Mouse (Mus musculus): ENCODE measurements around the gene Kif17. TPM values are rescaled to one million over a fixed set of nuclear protein-coding genes. Genes with fewer than 3 reads are reported as not detected.

Kif17 gene
- polyA plus RNA-seq, 1 experiment, result 3.9 TPM

- TF ChIP-seq POLR2A (IDR thresholded peaks at IDR 0.05; ENCODE audit: borderline replicate concordance, extremely low read depth, insufficient read depth, insufficient read length, poor library complexity, severe bottlenecking) (no peak), CTCF (IDR thresholded peaks at IDR 0.05; ENCODE audit: borderline replicate concordance, extremely low read depth, insufficient read depth, insufficient read length) (peak; percentile 49; the same call in 1 of the 2 replicates)
- DNase-seq (ENCODE audit: low read depth), result no peak
These were observed 65.5 kb downstream of the Kif17 start for GRCm38 (mm10) chr4:138315781-138316180.

GRCm38 (mm10) chr4:138316369-138316768 is 66.1 kb downstream of the Kif17 start:
- TF ChIP-seq CTCF (IDR thresholded peaks at IDR 0.05; ENCODE audit: borderline replicate concordance, extremely low read depth, insufficient read depth, insufficient read length) (peak; percentile 39; the same call in 1 of the 2 replicates), POLR2A (IDR thresholded peaks at IDR 0.05; ENCODE audit: borderline replicate concordance, extremely low read depth, insufficient read depth, insufficient read length, poor library complexity, severe bottlenecking) (no peak)
- no peak for DNase-seq (ENCODE audit: low read depth)

- peak; percentile 93 for TF ChIP-seq CTCF (IDR thresholded peaks at IDR 0.05; ENCODE audit: borderline replicate concordance, extremely low read depth, insufficient read depth, insufficient read length)
- TF ChIP-seq POLR2A (IDR thresholded peaks at IDR 0.05; ENCODE audit: borderline replicate concordance, extremely low read depth, insufficient read depth, insufficient read length, poor library complexity, severe bottlenecking), result no peak
These were observed 68.5 kb downstream of the Kif17 start for GRCm38 (mm10) chr4:138318509-138319266.

GRCm38 (mm10) chr4:138319508-138319907 is 69.3 kb downstream of the Kif17 start:
- peak; percentile 85 for DNase-seq (ENCODE audit: low read depth)

More at GRCm38 (mm10) chr4:138318509-138319266, 68.5 kb downstream of the Kif17 start:
- peak; percentile 38 for DNase-seq (ENCODE audit: low read depth)

GRCm38 (mm10) chr4:138320711-138321110 is 70.5 kb downstream of the Kif17 start:
- no peak for TF ChIP-seq POLR2A (IDR thresholded peaks at IDR 0.05; ENCODE audit: borderline replicate concordance, extremely low read depth, insufficient read depth, insufficient read length, poor library complexity, severe bottlenecking)
- no peak for TF ChIP-seq CTCF (IDR thresholded peaks at IDR 0.05; ENCODE audit: borderline replicate concordance, extremely low read depth, insufficient read depth, insufficient read length)
- no peak for DNase-seq (ENCODE audit: low read depth)

More at GRCm38 (mm10) chr4:138319508-138319907, 69.3 kb downstream of the Kif17 start:
- TF ChIP-seq POLR2A (IDR thresholded peaks at IDR 0.05; ENCODE audit: borderline replicate concordance, extremely low read depth, insufficient read depth, insufficient read length, poor library complexity, severe bottlenecking) (no peak), CTCF (IDR thresholded peaks at IDR 0.05; ENCODE audit: borderline replicate concordance, extremely low read depth, insufficient read depth, insufficient read length) (peak; percentile 100)

- DNase-seq (ENCODE audit: low read depth), result no peak
- no peak for TF ChIP-seq CTCF (IDR thresholded peaks at IDR 0.05; ENCODE audit: borderline replicate concordance, extremely low read depth, insufficient read depth, insufficient read length)
- no peak for TF ChIP-seq POLR2A (IDR thresholded peaks at IDR 0.05; ENCODE audit: borderline replicate concordance, extremely low read depth, insufficient read depth, insufficient read length, poor library complexity, severe bottlenecking)
These were observed 71.3 kb downstream of the Kif17 start for GRCm38 (mm10) chr4:138321488-138321887.

GRCm38 (mm10) chr4:138322692-138323091 is 72.5 kb downstream of the Kif17 start:
- peak; percentile 62 for DNase-seq (ENCODE audit: low read depth)
- no peak for TF ChIP-seq CTCF (IDR thresholded peaks at IDR 0.05; ENCODE audit: borderline replicate concordance, extremely low read depth, insufficient read depth, insufficient read length)
- no peak for TF ChIP-seq POLR2A (IDR thresholded peaks at IDR 0.05; ENCODE audit: borderline replicate concordance, extremely low read depth, insufficient read depth, insufficient read length, poor library complexity, severe bottlenecking)

GRCm38 (mm10) chr4:138323753-138324152 is 73.5 kb downstream of the Kif17 start:
- no peak for DNase-seq (ENCODE audit: low read depth)

GRCm38 (mm10) chr4:138324451-138324850 is 74.2 kb downstream of the Kif17 start:
- DNase-seq (ENCODE audit: low read depth), result no peak
- TF ChIP-seq CTCF (IDR thresholded peaks at IDR 0.05; ENCODE audit: borderline replicate concordance, extremely low read depth, insufficient read depth, insufficient read length) (no peak), POLR2A (IDR thresholded peaks at IDR 0.05; ENCODE audit: borderline replicate concordance, extremely low read depth, insufficient read depth, insufficient read length, poor library complexity, severe bottlenecking) (no peak)

More at GRCm38 (mm10) chr4:138323753-138324152, 73.5 kb downstream of the Kif17 start:
- TF ChIP-seq POLR2A (IDR thresholded peaks at IDR 0.05; ENCODE audit: borderline replicate concordance, extremely low read depth, insufficient read depth, insufficient read length, poor library complexity, severe bottlenecking), result no peak
- TF ChIP-seq CTCF (IDR thresholded peaks at IDR 0.05; ENCODE audit: borderline replicate concordance, extremely low read depth, insufficient read depth, insufficient read length), result no peak

- DNase-seq (ENCODE audit: low read depth), result peak; percentile 89
- TF ChIP-seq CTCF (IDR thresholded peaks at IDR 0.05; ENCODE audit: borderline replicate concordance, extremely low read depth, insufficient read depth, insufficient read length) (peak; percentile 3; the same call in 1 of the 2 replicates), POLR2A (IDR thresholded peaks at IDR 0.05; ENCODE audit: borderline replicate concordance, extremely low read depth, insufficient read depth, insufficient read length, poor library complexity, severe bottlenecking) (peak; percentile 32; the same call in 1 of the 2 replicates)
These were observed 75.3 kb downstream of the Kif17 start for GRCm38 (mm10) chr4:138325466-138326076.

GRCm38 (mm10) chr4:138326077-138326695 is 76.0 kb downstream of the Kif17 start, which contains the start of gene Pink1:
Gene Pink1 (minus strand): TSS chr4:138326307.
- TF ChIP-seq CTCF (IDR thresholded peaks at IDR 0.05; ENCODE audit: borderline replicate concordance, extremely low read depth, insufficient read depth, insufficient read length), result peak; percentile 93
- TF ChIP-seq POLR2A (IDR thresholded peaks at IDR 0.05; ENCODE audit: borderline replicate concordance, extremely low read depth, insufficient read depth, insufficient read length, poor library complexity, severe bottlenecking), result peak; percentile 48; the same call in 1 of the 2 replicates
- DNase-seq (ENCODE audit: low read depth), result peak; percentile 92

- DNase-seq (ENCODE audit: low read depth), result peak; percentile 58
These were observed 76.9 kb downstream of the Kif17 start for GRCm38 (mm10) chr4:138327155-138327554.

Measured in brain, embryonic 14.5 days (tissue).